Mouse (Mus musculus) CH12.LX (cell line): ENCODE results near the gene Slc26a3. TPM values are rescaled to one million over a fixed set of nuclear protein-coding genes. Genes with fewer than 3 reads are reported as not detected.

Experiments
- DNase-seq: peaks from one replicate; pipeline ENCODE4 v3.0.0-alpha.2; 2013; ENCODE audit errors: extremely low read depth
- H3K27ac ChIP-seq: 2 replicates; pipeline ENCODE4 v1.5.1; 2012; ENCODE audit warnings: low read depth, mild to moderate bottlenecking, control low read depth, moderate library complexity; ENCODE audit not compliant: insufficient read depth
- H3K27me3 ChIP-seq: replicated peaks from 2 replicates; pipeline ENCODE3; 2012; ENCODE audit warnings: inconsistent platforms
- H3K36me3 ChIP-seq, 2 experiments: replicated peaks in 1 of 2; 2 replicates each; pipeline versions ENCODE3 to v1.6.1; 2012; ENCODE audit warnings: inconsistent platforms in 1 of 2, low read length in 1 of 2, mild to moderate bottlenecking in 1 of 2, mixed read lengths in 1 of 2, moderate library complexity in 1 of 2; ENCODE audit not compliant: control insufficient read depth in 1 of 2, insufficient read depth in 1 of 2
- H3K4me1 ChIP-seq, 2 experiments: 2 replicates each; pipeline ENCODE4 v1.6.1; 2012; ENCODE audit warnings: inconsistent platforms in 1 of 2, moderate library complexity in 1 of 2; ENCODE audit not compliant: insufficient read depth in 2 of 2, control insufficient read depth in 1 of 2
- H3K4me2 ChIP-seq: 2 replicates; pipeline ENCODE4 v1.6.1; 2012; ENCODE audit warnings: low read depth, mild to moderate bottlenecking, control low read depth; ENCODE audit not compliant: poor library complexity, insufficient read depth, severe bottlenecking
- H3K4me3 ChIP-seq, 3 experiments: fragments of 150-350 bp in 1 of 3; sonication (generic) in 1 of 3; replicated peaks in 1 of 3; 2 replicates each; pipeline versions ENCODE3 to v1.5.1; 2011 to 2012; ENCODE audit warnings: low read depth in 2 of 3, low read length in 2 of 3, mild to moderate bottlenecking in 2 of 3, moderate library complexity in 2 of 3, control low read depth in 1 of 3, improper control_type of control experiment in 1 of 3, inconsistent platforms in 1 of 3, mixed read lengths in 1 of 3; ENCODE audit not compliant: poor library complexity in 1 of 3
- H3K79me2 ChIP-seq: replicated peaks from 2 replicates; pipeline ENCODE4 v1.6.1; 2012; ENCODE audit warnings: mild to moderate bottlenecking, moderate library complexity; ENCODE audit not compliant: control insufficient read depth, poor library complexity, insufficient read depth, severe bottlenecking; ENCODE audit errors: extremely low read depth
- H3K9ac ChIP-seq: 2 replicates; pipeline ENCODE4 v1.6.1; 2012; ENCODE audit warnings: low read depth, mild to moderate bottlenecking, control low read depth, moderate library complexity; ENCODE audit not compliant: insufficient read depth
- H3K9me3 ChIP-seq: replicated peaks from 2 replicates; pipeline ENCODE3; 2012; ENCODE audit warnings: low read length, inconsistent platforms, mixed read lengths
- BHLHE40 ChIP-seq: IDR thresholded peaks from 2 replicates; pipeline ENCODE4 v1.6.1; 2011; ENCODE audit warnings: mild to moderate bottlenecking, low read depth, low read length, improper control_type of control experiment
- GABPA ChIP-seq: IDR thresholded peaks from 2 replicates; pipeline ENCODE4 v1.6.1; 2012; ENCODE audit warnings: low read depth, low read length, improper control_type of control experiment, inconsistent platforms; ENCODE audit not compliant: insufficient replicate concordance
- MEF2A ChIP-seq: IDR thresholded peaks from 2 replicates; pipeline ENCODE4 v1.6.1; 2014; ENCODE audit warnings: low read depth, mild to moderate bottlenecking, inconsistent platforms, low read length, improper control_type of control experiment, borderline replicate concordance
- MXI1 ChIP-seq: IDR thresholded peaks from 2 replicates; pipeline ENCODE4 v1.6.1; 2011; ENCODE audit warnings: mild to moderate bottlenecking, low read depth, low read length, improper control_type of control experiment
- PAX5 ChIP-seq: IDR thresholded peaks from 2 replicates; pipeline ENCODE4 v1.6.1; 2012; ENCODE audit warnings: low read length, inconsistent platforms, mixed read lengths
- POLR2A ChIP-seq: IDR thresholded peaks from 2 replicates; pipeline ENCODE4 v1.6.1; 2011; ENCODE audit warnings: low read depth, mild to moderate bottlenecking, improper control_type of control experiment, low read length
- RAD21 ChIP-seq: IDR thresholded peaks from 2 replicates; pipeline ENCODE4 v1.6.1; 2011; ENCODE audit warnings: low read depth, mild to moderate bottlenecking, low read length, improper control_type of control experiment, moderate library complexity
- RCOR1 ChIP-seq: conservative IDR thresholded peaks from 2 replicates; pipeline ENCODE4 v1.6.1; 2012; ENCODE audit warnings: low read depth, mild to moderate bottlenecking, inconsistent platforms, low read length, improper control_type of control experiment
- dilution Hi-C: fragments of 300-500 bp; cut with MboI; formaldehyde crosslinking; loops from 2 replicates; pipeline ENCODE4 v1.14.3; 2020; ENCODE audit warnings: low sequenced_read_pairs; ENCODE audit not compliant: extremely low pct_unique_long_range_greater_than_20kb, extremely low pct_ligation_motif_present
- in situ Hi-C: fragments of 300-500 bp; cut with MboI; formaldehyde crosslinking; loops from 3 replicates; pipeline ENCODE4 v1.14.3; 2019; ENCODE audit warnings: low sequenced_read_pairs, low pct_ligation_motif_present, low pct_unique_long_range_greater_than_20kb, mixed read lengths
- polyA plus RNA-seq: library from polyadenylated mRNA; unstranded; fragments of >175 nt; gene quantifications from 2 replicates; pipeline ENCODE4 v1.2.1, GENCODE M21; 2012; ENCODE audit warnings: low read depth; ENCODE audit not compliant: insufficient read length
- total RNA-seq, 2 experiments: library from RNA; depleted of rRNA; stranded (reverse); fragments of 300-350 nt in 1 of 2; fragments of >200 nt in 1 of 2; gene quantifications; 2 replicates each; pipeline ENCODE4 v1.2.3; 2012 to 2014

Gene Slc26a3
- total and polyA plus RNA-seq, 3 experiments = not detected

DNA sequence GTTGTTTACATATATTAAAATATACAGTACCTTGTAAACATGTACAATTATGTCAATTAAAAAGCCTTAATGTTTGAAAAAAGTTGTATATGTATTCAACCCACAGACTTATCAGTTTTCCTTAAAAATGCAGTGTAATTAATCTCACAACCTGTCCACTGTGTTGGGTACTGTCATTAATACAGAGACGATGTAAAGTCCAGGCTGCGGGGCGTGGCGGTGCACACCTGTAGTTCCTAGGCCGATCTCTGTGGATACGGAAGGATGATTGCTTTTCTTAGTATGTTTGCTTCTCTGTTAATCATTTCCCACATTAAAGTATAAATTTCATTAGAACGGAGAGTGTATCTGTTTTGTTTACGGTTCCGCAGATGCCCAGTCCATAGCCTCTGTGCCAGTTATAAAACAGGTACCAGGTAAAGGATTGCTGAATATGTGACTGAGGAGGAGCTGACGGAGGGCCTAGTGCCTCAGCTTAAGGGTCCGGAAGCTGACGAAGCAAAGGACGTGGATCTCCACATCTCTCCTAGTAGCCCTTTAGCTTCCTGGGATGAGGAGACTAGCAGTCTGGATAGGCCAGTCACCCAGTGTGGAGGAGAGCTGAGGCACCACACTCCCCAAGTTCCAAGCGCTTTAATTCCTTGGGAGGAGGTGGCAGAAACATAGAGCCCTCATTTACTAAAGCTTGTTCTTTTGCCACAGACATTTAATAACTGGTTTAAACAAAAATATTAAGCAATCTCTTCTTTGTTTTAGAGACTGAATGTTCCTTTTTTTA lies 122.2 kb downstream of the Slc26a3 start:
- Histone ChIP-seq H3K27ac (no peak overlapping the region), H3K9ac (no peak overlapping the region), H3K4me3 (no peak overlapping the region), H3K79me2 (no peaks in the 10 kb centered on the region), H3K4me1 (peaks cover 0 to 7% of the 10 kb centered on the region in 2 experiments; a peak in 2 of 4 replicates), H3K4me2 (no peak overlapping the region), H3K27me3 (no peaks in the 10 kb centered on the region), H3K9me3 (no peaks in the 10 kb centered on the region), H3K36me3 (no peaks in the 10 kb centered on the region)
- in situ Hi-C loops (loop anchor here (25.0 kb wide), 1 partner anchor 424 kb away; no protein-coding TSS in a partner anchor), dilution Hi-C loops (no loop called here)
- no peak for TF ChIP-seq POLR2A
- TF ChIP-seq BHLHE40 = no peak
- TF ChIP-seq MEF2A = no peak
- no peak for DNase-seq

DNA sequence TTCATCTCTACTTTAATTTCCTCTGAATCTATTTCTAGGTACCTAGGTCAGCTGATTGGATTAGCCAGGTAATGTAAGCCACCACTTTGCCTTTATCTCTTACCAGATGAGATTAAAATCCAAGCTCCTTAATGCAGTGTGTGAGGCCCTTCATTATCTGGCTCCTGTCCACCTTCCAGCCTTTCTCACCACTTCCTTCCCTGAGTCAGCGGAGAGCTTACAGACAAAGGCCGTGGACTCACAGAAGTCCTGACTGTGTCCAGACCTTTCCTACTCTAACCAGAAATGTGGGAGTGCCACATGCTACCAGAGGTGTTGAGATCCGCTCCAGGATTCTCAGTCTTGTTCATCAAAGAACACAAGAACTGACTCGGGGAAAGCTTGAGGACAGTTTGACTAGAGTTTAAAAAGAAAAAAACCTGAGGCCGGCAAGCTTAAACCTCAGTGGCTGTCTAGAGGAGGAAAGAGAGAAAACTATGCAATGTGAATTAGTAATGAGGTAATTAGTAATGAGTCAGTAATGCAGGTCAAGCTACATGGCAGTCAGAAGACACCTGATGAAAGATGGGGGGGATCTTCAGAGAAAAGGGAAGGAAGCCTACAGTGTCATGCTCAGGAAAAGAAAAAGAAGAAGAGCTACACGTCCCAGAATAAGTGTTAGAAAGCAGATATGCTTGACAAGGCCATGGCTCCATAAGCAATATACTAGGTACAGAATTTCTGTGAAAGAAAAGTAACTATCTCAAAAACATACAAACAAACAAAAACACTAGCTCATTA lies 123.2 kb downstream of the Slc26a3 start:
- H3K4me3 ChIP-seq = no peak overlapping the region
- H3K9ac ChIP-seq = no peak overlapping the region
- TF ChIP-seq MEF2A (no peak), RCOR1 (no peak), MXI1 (no peak), BHLHE40 (no peak), PAX5 (no peak), RAD21 (no peak)
- no peak overlapping the region for H3K4me2 ChIP-seq
- no peaks in the 10 kb centered on the region for H3K79me2 ChIP-seq
- DNase-seq = no peak
- H3K36me3 ChIP-seq = no peaks in the 10 kb centered on the region
- in situ Hi-C loops (loop anchor here (25.0 kb wide), 1 partner anchor 423 kb away; no protein-coding TSS in a partner anchor), dilution Hi-C loops (no loop called here)
- H3K9me3 ChIP-seq = no peaks in the 10 kb centered on the region
- no peak overlapping the region for H3K27ac ChIP-seq
- H3K4me1 ChIP-seq = peaks cover 0 to 7% of the 10 kb centered on the region in 2 experiments; a peak in 2 of 4 replicates
- H3K27me3 ChIP-seq = no peaks in the 10 kb centered on the region

DNA sequence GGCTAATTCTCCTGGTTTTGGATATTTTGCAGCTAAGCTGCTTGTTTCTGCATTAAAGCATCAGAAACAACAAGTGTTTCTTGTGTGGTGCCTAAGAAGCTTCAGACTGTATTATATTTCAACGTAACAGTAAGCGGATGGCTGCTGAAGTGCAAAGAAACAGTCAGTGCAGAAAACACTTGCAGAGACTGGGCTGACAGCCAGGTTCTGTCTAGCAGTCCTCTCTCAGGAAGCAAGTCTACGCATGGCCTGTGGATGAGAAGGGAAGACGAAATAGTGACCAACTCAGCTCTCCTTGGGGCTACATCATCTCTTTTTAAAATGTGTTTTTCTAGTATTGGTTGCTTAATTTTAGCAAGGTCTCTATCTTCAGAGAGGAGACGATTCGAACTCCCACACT lies 129.4 kb downstream of the Slc26a3 start:
- H3K79me2 ChIP-seq = no peaks in the 10 kb centered on the region
- dilution Hi-C loops = no loop called here

More for the DNA sequence above, 129.4 kb downstream of the Slc26a3 start:
- in situ Hi-C loops = loop anchor here (25.0 kb wide), 1 partner anchor 417 kb away; no protein-coding TSS in a partner anchor
- Histone ChIP-seq H3K9me3 (peaks cover 2% of the 10 kb centered on the region), H3K4me1 (peaks cover 0 to 2% of the 10 kb centered on the region in 2 experiments; a peak in 2 of 4 replicates), H3K9ac (no peak overlapping the region), H3K36me3 (no peaks in the 10 kb centered on the region), H3K4me2 (no peak overlapping the region), H3K4me3 (no peak overlapping the region), H3K27ac (no peak overlapping the region), H3K27me3 (no peaks in the 10 kb centered on the region)
- TF ChIP-seq GABPA = no peak
- no peak for DNase-seq
